Mouse (Mus musculus): Measurements from ENCODE around the gene Tmem185a. TPM values are rescaled to one million over a fixed set of nuclear protein-coding genes. Genes with fewer than 3 reads are reported as not detected.
"Not testable (repeated sequence)": the region's sequence is repeated elsewhere in the genome, so short reads cannot be mapped to it uniquely, and the experiment has no call there.

Tmem185a gene
- 10 to 100 TPM; 50.9 to 54.3 TPM for total RNA-seq (2021)

- DNase-seq, result peak; percentile 81 to 84
Observed at GRCm38 (mm10) chrX:70476792-70477776, at the start of gene Tmem185a. Tmem185a (minus strand) TSS chrX:70477180.

- not testable (repeated sequence) for DNase-seq
Observed at GRCm38 (mm10) chrX:70514413-70514812, 37.4 kb upstream of the Tmem185a start.

- DNase-seq, result not testable (repeated sequence)
Observed at GRCm38 (mm10) chrX:70487328-70487727, 10.3 kb upstream of the Tmem185a start.

GRCm38 (mm10) chrX:70482154-70482553 is 5.2 kb upstream of the Tmem185a start:
- DNase-seq, result no peak

DNA sequence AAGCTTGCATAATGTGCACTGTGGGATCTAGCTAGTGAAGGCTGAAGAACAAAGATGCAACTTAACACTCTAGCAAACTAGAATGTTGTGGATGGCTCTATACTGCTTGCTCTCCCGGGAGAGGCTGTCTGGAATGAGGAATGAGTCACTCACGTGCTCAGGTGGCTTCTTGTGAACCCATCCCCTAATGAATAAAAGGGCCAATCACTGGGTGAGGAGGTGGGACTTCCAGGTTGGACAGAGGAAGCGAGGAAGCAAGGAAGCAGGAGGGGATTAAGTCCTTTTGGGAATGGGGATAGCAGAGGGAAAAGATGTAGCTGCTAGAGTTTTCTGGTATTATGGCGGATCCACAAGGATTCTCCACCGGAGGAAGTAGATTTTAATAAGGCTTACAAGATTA is 1.7 kb upstream of the Tmem185a start:
- DNase-seq, result no peak

- DNase-seq, result no peak
Observed at GRCm38 (mm10) chrX:70475215-70475765, 1.7 kb downstream of the Tmem185a start.

GRCm38 (mm10) chrX:70466897-70467296 is 10.1 kb downstream of the Tmem185a start:
- DNase-seq, result no peak

GRCm38 (mm10) chrX:70465489-70465888 is 11.5 kb downstream of the Tmem185a start:
- no peak for DNase-seq

DNA sequence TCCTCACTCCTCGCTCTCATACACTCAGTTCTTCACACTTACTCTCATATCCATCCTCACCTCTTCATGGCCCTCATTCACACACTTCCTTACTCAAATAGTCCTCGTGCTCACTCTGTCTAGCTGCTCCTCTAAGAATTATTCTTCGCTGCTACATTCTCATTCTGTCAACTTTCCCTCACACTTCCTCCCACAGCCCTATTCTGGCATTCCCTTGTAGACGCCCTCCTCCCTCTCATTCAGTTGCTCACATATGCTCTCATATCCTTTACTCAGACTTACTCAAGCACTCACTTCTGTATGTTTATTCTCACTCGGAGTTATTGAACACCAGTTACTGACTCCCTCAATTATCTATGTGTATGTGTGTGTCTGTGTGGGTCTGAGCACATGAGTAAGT is 13.4 kb downstream of the Tmem185a start:
- no peak for DNase-seq

- not testable (repeated sequence) for DNase-seq
Observed at GRCm38 (mm10) chrX:70452359-70452758, 24.6 kb downstream of the Tmem185a start.

DNA sequence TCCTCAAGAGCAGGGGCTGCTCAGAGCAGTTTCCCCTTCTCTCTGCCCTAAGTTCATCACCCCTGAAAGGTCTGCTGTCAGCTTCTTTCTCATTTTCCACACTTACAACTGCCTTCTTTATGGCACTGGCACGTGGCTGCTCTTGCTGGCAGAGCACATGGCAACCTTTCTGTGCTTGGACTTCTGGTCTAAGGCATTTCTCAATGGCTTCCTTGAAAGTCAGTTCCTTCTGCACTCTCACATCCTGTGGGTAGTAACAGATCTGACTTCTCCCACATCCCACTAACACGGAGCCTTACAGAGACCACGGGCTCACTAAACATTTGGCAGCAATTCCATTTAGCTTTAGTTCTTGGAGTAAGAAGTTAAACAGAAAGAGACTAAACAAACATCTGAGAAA is 51.5 kb downstream of the Tmem185a start:
- not testable (repeated sequence) for DNase-seq

Other genes with a start within 250 kb of the Tmem185a start
- 100 to 1,000 TPM; 294 to 309 TPM for gene Ids, start 112.1 kb downstream of the Tmem185a start, total RNA-seq (2021)
- gene 1110012L19Rik, start 91.3 kb downstream of the Tmem185a start, total RNA-seq (2021), result 10 to 100 TPM; 14.9 to 16.1 TPM

All from layer of hippocampus, postnatal 36 days (tissue).